Mouse (Mus musculus) intestine, embryonic 14.5 days (tissue): Measurements from ENCODE around the gene Pars2. TPM values are rescaled to one million over a fixed set of nuclear protein-coding genes. Genes with fewer than 3 reads are reported as not detected.

Experiments
- ATAC-seq: fragments of 200-750 bp; cut with Nextera tagmentation; replicated peaks from 2 replicates; pipeline ENCODE4 v1.8.0; 2017; ENCODE audit warnings: low read depth, moderate number of reproducible peaks, moderate TSS enrichment, moderate library complexity; ENCODE audit not compliant: low FRiP score, low TSS enrichment
- DNase-seq: peaks from one replicate; pipeline ENCODE4 v3.0.0-alpha.2; 2018; ENCODE audit warnings: low spot score
- H3K27ac ChIP-seq: fragments of 300-500 bp; sonication (generic); 2 replicates; pipeline ENCODE4 v1.5.1; 2014; ENCODE audit warnings: low read depth, mild to moderate bottlenecking, control low read depth
- H3K27me3 ChIP-seq: fragments of 300-500 bp; sonication (generic); replicated peaks from 2 replicates; pipeline ENCODE4 v1.6.1; 2014; ENCODE audit warnings: low read length, control low read depth; ENCODE audit not compliant: control insufficient read depth, insufficient read depth
- H3K36me3 ChIP-seq: fragments of 300-500 bp; sonication (generic); 2 replicates; pipeline ENCODE4 v1.6.1; 2014; ENCODE audit warnings: low read length, control low read depth; ENCODE audit not compliant: control insufficient read depth, insufficient read depth
- H3K4me1 ChIP-seq: fragments of 300-500 bp; sonication (generic); replicated peaks from 2 replicates; pipeline ENCODE4 v1.6.1; 2014; ENCODE audit warnings: low read length, control low read depth, mixed read lengths; ENCODE audit not compliant: control insufficient read depth, insufficient read depth
- H3K4me2 ChIP-seq: fragments of 300-500 bp; sonication (generic); 2 replicates; pipeline ENCODE4 v1.6.1; 2014; ENCODE audit warnings: low read length
- H3K4me3 ChIP-seq: fragments of 300-500 bp; sonication (generic); 2 replicates; pipeline ENCODE4 v1.5.1; 2014; ENCODE audit warnings: low read depth, low read length, control low read depth, mixed read lengths
- H3K9ac ChIP-seq: fragments of 300-500 bp; sonication (generic); 2 replicates; pipeline ENCODE4 v1.6.1; 2014; ENCODE audit warnings: mild to moderate bottlenecking, low read length
- H3K9me3 ChIP-seq: fragments of 300-500 bp; sonication (generic); 2 replicates; pipeline ENCODE4 v1.6.1; 2016; ENCODE audit warnings: low read length, control low read depth; ENCODE audit not compliant: control insufficient read depth
- WGBS: fragments of 180-500 bp; shearing (Covaris S2); extraction: QIAGEN DNeasy Blood & Tissue Kit; methylation state at CpG from one replicate; pipeline ENCODE4 v1.1.7; 2014; 5-methylcytosine and 5-hydroxymethylcytosine counted together
- polyA plus RNA-seq: library from polyadenylated mRNA; unstranded; fragments of >200 nt; fragmentation: Nextera tagmentation; extraction: Ambion mirVana; gene quantifications from 2 replicates; pipeline ENCODE4 v1.2.1, GENCODE M21; 2014

The Pars2 gene
- polyA plus RNA-seq, 1 experiment from 2014 or later: 17.9 TPM

- peaks cover 28% of the 10 kb centered on the region for H3K4me1 ChIP-seq
- DNase-seq: no peak
- no peak overlapping the region for H3K9ac ChIP-seq
- no peak overlapping the region for H3K4me2 ChIP-seq
- H3K4me3 ChIP-seq: no peak overlapping the region
- no peak for ATAC-seq
- 89% methylated on average over 6 of the region's 6 CpGs for WGBS
- H3K36me3 ChIP-seq: no peaks in the 10 kb centered on the region
- H3K27ac ChIP-seq: no peak overlapping the region
- 0 out of 2 replicates have a peak, but pooled peaks cover 4% of the 10 kb centered on the region for H3K27me3 ChIP-seq
- no peaks in the 10 kb centered on the region for H3K9me3 ChIP-seq
These were observed 3.7 kb upstream of the Pars2 start for GRCm38 (mm10) chr4:106647137-106647536.

GRCm38 (mm10) chr4:106652546-106652945 is 1.7 kb downstream of the Pars2 start:
- Histone ChIP-seq H3K36me3 (peaks cover 35% of the 10 kb centered on the region), H3K27ac (no peak overlapping the region), H3K4me2 (no peak overlapping the region), H3K4me1 (peaks cover 6% of the 10 kb centered on the region), H3K9ac (no peak overlapping the region), H3K4me3 (no peak overlapping the region), H3K27me3 (0 out of 2 replicates have a peak, but pooled peaks cover 3% of the 10 kb centered on the region), H3K9me3 (no peaks in the 10 kb centered on the region)
- 94% methylated on average over 3 of the region's 3 CpGs for WGBS
- DNase-seq (no peak), ATAC-seq (no peak)

DNA sequence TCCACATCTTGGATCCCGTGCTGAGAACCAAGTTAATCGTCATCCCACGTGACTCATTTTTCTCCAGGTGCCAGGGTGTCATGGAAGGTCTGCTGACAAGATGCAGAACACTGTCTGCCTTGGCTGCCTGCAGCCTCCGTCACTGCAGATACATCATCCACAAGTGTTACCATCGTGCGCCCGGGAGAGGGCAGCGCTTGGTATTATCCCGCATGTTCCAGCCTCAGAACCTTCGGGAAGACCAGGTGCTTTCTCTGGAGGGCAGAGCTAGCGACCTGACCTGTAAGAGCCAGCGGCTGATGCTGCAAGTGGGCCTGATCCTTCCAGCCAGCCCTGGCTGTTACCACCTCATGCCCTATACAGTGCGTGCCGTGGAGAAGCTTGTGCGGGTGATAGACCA is 2.2 kb downstream of the Pars2 start:
- Histone ChIP-seq H3K27me3 (no peaks in the 10 kb centered on the region), H3K27ac (no peak overlapping the region), H3K9ac (no peak overlapping the region), H3K4me2 (no peak overlapping the region), H3K36me3 (peaks cover 38% of the 10 kb centered on the region), H3K9me3 (no peaks in the 10 kb centered on the region), H3K4me3 (no peak overlapping the region), H3K4me1 (peaks cover 6% of the 10 kb centered on the region)
- DNase-seq: no peak
- 84% methylated on average over 15 of the region's 15 CpGs for whole genome bisulfite sequencing
- ATAC-seq: no peak

- H3K36me3 ChIP-seq: peaks cover 63% of the 10 kb centered on the region
- DNase-seq (no peak), ATAC-seq (no peak)
- no peak overlapping the region for H3K4me3 ChIP-seq
- H3K9ac ChIP-seq: no peak overlapping the region
- no peak overlapping the region for H3K27ac ChIP-seq
- H3K4me2 ChIP-seq: no peak overlapping the region
- H3K27me3 ChIP-seq: no peaks in the 10 kb centered on the region
- WGBS: 68% methylated on average over 10 of the region's 10 CpGs
- H3K4me1 ChIP-seq: peaks cover 6% of the 10 kb centered on the region
- no peaks in the 10 kb centered on the region for H3K9me3 ChIP-seq
These were observed 4.8 kb downstream of the Pars2 start for GRCm38 (mm10) chr4:106655681-106656080.

DNA sequence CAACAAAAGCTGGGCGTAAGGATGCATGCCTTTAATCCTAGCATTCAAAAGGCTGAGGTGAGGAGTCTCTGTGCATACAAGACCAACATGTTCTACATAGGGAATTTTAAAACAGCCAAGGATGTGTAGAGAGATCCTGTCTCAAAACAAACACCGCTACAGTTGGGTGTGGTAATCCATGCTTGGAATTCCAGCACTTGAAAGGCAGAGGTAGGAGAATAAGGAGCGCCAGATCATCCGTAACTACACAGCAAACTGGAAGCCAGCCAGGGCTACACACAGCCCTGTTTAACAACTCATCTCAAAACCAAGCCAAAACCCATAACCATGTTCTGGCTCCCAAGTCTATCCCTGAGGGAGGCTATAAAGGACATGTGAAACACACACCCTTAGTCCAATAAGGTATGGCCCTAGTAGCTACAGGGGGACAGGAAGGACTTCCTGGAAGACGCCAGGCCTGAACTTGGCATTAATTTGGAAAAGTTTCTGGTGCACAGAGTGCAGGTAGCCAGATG is 13.1 kb downstream of the Pars2 start:
- no peaks in the 10 kb centered on the region for H3K9me3 ChIP-seq
- no peaks in the 10 kb centered on the region for H3K4me1 ChIP-seq
- 90% methylated on average over 5 of the region's 5 CpGs for whole genome bisulfite sequencing
- H3K4me2 ChIP-seq: no peak overlapping the region
- no peaks in the 10 kb centered on the region for H3K27me3 ChIP-seq
- ATAC-seq (no peak), DNase-seq (no peak)
- no peak overlapping the region for H3K9ac ChIP-seq
- no peak overlapping the region for H3K27ac ChIP-seq
- no peak overlapping the region for H3K4me3 ChIP-seq
- H3K36me3 ChIP-seq: peaks cover 97% of the 10 kb centered on the region

GRCm38 (mm10) chr4:106664697-106665096 is 13.8 kb downstream of the Pars2 start:
- H3K4me3 ChIP-seq: no peak overlapping the region
- no peaks in the 10 kb centered on the region for H3K4me1 ChIP-seq
- DNase-seq (no peak), ATAC-seq (no peak)
- peaks cover 97% of the 10 kb centered on the region for H3K36me3 ChIP-seq
- 97% methylated on average over 6 of the region's 6 CpGs for WGBS
- no peak overlapping the region for H3K9ac ChIP-seq
- no peaks in the 10 kb centered on the region for H3K27me3 ChIP-seq
- H3K9me3 ChIP-seq: no peaks in the 10 kb centered on the region
- no peak overlapping the region for H3K4me2 ChIP-seq
- H3K27ac ChIP-seq: no peak overlapping the region

DNA sequence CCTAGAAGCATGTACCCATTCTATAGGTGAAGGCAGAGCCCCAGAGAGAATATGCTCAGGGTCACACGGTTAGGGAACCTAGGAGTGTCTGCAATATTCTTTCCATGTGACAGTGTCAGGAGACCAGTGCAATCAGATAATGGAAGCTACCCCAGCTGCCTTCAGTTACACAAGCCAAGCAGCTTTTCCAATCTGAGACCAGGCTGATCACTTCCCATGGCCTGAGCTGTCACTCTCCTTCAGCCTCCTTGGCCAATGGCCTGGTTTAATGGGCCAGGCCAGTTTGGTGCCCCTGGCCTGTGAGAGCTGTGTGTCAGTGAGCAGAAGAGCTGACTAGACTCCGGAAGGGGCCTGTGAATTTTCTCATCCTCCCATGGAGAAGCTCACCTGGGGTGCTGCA is 14.4 kb downstream of the Pars2 start:
- DNase-seq: no peak
- no peak overlapping the region for H3K27ac ChIP-seq
- WGBS: 98% methylated on average over 2 of the region's 2 CpGs

DNA sequence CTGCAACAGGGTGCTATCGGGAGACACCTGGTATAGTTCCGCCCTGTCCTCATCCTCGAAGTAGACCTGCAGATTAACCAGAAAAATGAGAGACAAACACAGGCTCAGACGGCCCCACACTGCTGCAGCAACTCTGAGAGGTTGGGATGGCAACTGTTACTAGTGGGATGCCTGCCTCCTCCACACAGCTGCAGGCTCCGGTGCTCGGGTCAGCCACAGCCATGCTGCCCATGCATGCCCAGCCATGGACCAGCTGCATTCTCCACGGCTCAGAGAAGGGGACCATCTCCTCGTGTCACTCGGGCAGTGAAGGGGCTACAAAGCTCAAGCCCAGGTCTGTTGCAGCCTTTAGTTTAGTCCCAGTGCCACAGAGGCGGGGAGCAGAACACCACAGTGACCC is 14.8 kb downstream of the Pars2 start:
- Histone ChIP-seq H3K36me3 (peaks cover 97% of the 10 kb centered on the region), H3K9ac (no peak overlapping the region), H3K27me3 (no peaks in the 10 kb centered on the region), H3K27ac (no peak overlapping the region), H3K9me3 (no peaks in the 10 kb centered on the region), H3K4me1 (no peaks in the 10 kb centered on the region), H3K4me3 (no peak overlapping the region), H3K4me2 (no peak overlapping the region)
- ATAC-seq (no peak), DNase-seq (no peak)
- 93% methylated on average over 10 of the region's 10 CpGs for WGBS

More for the DNA sequence above, 14.4 kb downstream of the Pars2 start:
- no peak for ATAC-seq
- no peaks in the 10 kb centered on the region for H3K4me1 ChIP-seq
- H3K4me2 ChIP-seq: no peak overlapping the region
- no peak overlapping the region for H3K9ac ChIP-seq
- peaks cover 97% of the 10 kb centered on the region for H3K36me3 ChIP-seq
- H3K27me3 ChIP-seq: no peaks in the 10 kb centered on the region
- no peak overlapping the region for H3K4me3 ChIP-seq
- H3K9me3 ChIP-seq: no peaks in the 10 kb centered on the region

DNA sequence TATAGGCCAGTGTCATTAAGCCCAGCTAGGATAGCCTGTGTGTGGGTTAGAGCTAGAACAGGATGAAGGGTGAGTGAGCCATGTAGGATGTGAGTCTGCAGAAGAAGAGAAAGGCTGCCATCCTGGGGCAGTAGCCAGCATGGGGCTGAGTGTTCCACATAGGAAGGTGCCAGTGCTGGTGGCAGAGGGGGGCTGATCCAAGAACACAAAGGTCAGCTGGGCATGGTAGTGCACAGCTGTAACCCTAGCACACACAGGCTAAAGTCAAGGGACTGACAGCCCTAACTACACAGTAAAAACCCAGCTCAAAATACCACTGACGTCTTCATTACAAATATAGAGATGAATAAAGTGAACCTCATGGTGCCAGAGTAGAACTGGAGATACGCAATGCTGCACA is 15.7 kb downstream of the Pars2 start:
- no peak overlapping the region for H3K4me3 ChIP-seq
- ATAC-seq (no peak), DNase-seq (no peak)
- H3K4me2 ChIP-seq: no peak overlapping the region
- no peak overlapping the region for H3K27ac ChIP-seq
- no peaks in the 10 kb centered on the region for H3K4me1 ChIP-seq
- peaks cover 98% of the 10 kb centered on the region for H3K36me3 ChIP-seq
- 85% methylated on average over 2 of the region's 2 CpGs for WGBS
- H3K9ac ChIP-seq: no peak overlapping the region
- no peaks in the 10 kb centered on the region for H3K9me3 ChIP-seq
- H3K27me3 ChIP-seq: no peaks in the 10 kb centered on the region
